Mouse (Mus musculus) stomach, embryonic 15.5 days (tissue): ENCODE data around the gene Nhsl2. TPM values are rescaled to one million over a fixed set of nuclear protein-coding genes. Genes with fewer than 3 reads are reported as not detected.

ENCODE experiments used
- ATAC-seq: fragments of 200-750 bp; cut with Nextera tagmentation; 2 replicates; pipeline ENCODE4 v1.8.0; 2017; ENCODE audit warnings: low read depth, moderate number of reproducible peaks, moderate TSS enrichment; ENCODE audit not compliant: insufficient read depth, low FRiP score
- H3K27ac ChIP-seq: fragments of 300-500 bp; sonication (generic); 2 replicates; pipeline ENCODE4 v1.5.1; 2015; ENCODE audit warnings: mild to moderate bottlenecking, inconsistent platforms
- H3K27me3 ChIP-seq: fragments of 300-500 bp; sonication (generic); replicated peaks from 2 replicates; pipeline ENCODE4 v1.6.1; 2015; ENCODE audit warnings: inconsistent platforms
- H3K36me3 ChIP-seq: fragments of 300-500 bp; sonication (generic); 2 replicates; pipeline ENCODE4 v1.6.1; 2015; ENCODE audit warnings: inconsistent platforms
- H3K4me1 ChIP-seq: fragments of 300-500 bp; sonication (generic); 2 replicates; pipeline ENCODE4 v1.6.1; 2015; ENCODE audit warnings: inconsistent platforms
- H3K4me2 ChIP-seq: fragments of 300-500 bp; sonication (generic); 2 replicates; pipeline ENCODE4 v1.6.1; 2015; ENCODE audit warnings: mild to moderate bottlenecking, inconsistent platforms
- H3K4me3 ChIP-seq: fragments of 300-500 bp; sonication (generic); replicated peaks from 2 replicates; pipeline ENCODE4 v1.5.1; 2015; ENCODE audit warnings: inconsistent platforms
- H3K9ac ChIP-seq: fragments of 300-500 bp; sonication (generic); 2 replicates; pipeline ENCODE4 v1.6.1; 2015; ENCODE audit warnings: inconsistent platforms
- H3K9me3 ChIP-seq: fragments of 300-500 bp; sonication (generic); 2 replicates; pipeline ENCODE4 v1.6.1; 2016; ENCODE audit warnings: inconsistent platforms
- WGBS: fragments of 180-500 bp; shearing (Covaris S2); methylation state at CpG from one replicate; pipeline ENCODE4 v1.1.7; 2015; 5-methylcytosine and 5-hydroxymethylcytosine counted together
- polyA plus RNA-seq: library from polyadenylated mRNA; unstranded; fragments of >200 nt; fragmentation: Nextera tagmentation; extraction: Ambion mirVana; gene quantifications from 2 replicates; pipeline ENCODE4 v1.2.1, GENCODE M21; 2015

Nhsl2 gene
- polyA plus RNA-seq, 1 experiment from 2014 or later = 10.5 TPM

DNA sequence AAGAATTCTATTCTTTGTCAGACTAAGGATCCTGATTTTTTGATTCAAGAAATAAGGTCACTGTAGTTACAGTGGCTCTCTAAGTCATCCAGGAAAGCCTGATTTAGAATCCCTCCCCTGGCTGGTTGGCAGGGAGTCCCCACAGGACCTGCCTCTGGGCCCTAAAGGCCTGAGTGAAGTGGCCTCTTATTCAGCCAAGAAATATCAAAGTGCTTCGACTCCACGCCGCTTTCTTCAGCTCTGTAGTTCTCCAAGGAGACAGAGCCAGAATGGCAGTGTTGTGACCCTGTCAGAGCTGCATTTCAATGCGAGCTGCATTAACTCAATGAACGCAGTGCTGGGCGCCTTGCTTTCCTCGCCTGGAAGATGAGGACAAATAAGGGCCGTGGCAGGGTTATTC lies 183.2 kb downstream of the Nhsl2 start:
- Histone ChIP-seq H3K4me1 (no peaks in the 10 kb centered on the region), H3K36me3 (no peaks in the 10 kb centered on the region), H3K27me3 (no peaks in the 10 kb centered on the region; the same call in 1 of the 2 replicates), H3K4me2 (no peak overlapping the region), H3K9me3 (no peaks in the 10 kb centered on the region), H3K9ac (no peak overlapping the region), H3K27ac (no peak overlapping the region), H3K4me3 (no peak overlapping the region)
- WGBS = 77% methylated on average over 8 of the region's 8 CpGs
- no peak for ATAC-seq

DNA sequence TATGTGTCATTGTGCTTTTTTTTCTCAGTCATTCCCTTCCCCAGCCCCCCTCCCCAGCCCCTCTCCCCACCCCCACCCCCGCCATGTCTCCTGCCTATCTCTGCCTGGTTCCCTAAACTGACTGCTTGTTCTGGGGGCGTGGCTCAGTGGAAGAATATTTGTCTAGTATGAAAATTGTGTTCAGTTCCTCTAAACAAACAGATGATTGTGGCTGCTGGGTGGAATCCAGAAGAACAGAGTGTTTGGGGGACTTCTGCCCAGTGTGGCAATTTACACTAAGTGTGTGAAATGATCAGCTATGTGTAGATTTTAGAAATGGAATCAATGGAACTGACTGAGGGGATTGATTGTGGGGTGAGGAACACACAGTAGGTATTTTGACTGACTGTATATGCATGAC lies 184.4 kb downstream of the Nhsl2 start:
- Histone ChIP-seq H3K9me3 (no peaks in the 10 kb centered on the region), H3K36me3 (no peaks in the 10 kb centered on the region), H3K9ac (no peak overlapping the region), H3K4me3 (no peak overlapping the region), H3K4me1 (no peaks in the 10 kb centered on the region), H3K27me3 (no peaks in the 10 kb centered on the region), H3K4me2 (no peak overlapping the region), H3K27ac (no peak overlapping the region)
- WGBS = 76% methylated on average over 2 of the region's 2 CpGs
- no peak for ATAC-seq

DNA sequence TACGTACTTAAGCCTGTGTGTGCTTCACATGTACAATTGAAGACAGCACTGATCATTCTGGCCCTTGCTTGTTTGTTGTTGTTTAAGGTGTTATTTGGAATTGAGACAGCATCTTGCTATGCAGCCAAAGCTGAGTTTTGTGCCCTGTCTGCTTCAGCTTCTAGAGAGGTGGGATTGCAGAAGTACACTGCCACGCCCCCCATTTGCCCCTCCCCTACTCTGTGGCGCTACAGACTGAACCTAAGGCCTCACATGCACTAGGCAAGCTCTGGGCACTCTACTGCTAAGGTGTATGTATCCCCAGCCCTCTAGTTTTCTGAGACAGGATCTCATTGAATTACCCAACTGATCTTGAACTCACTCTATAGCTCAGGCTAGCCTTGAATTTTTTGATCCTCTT lies 186.5 kb downstream of the Nhsl2 start:
- H3K9ac ChIP-seq = no peak overlapping the region
- no peak overlapping the region for H3K27ac ChIP-seq
- no peak overlapping the region for H3K4me2 ChIP-seq
- no peak overlapping the region for H3K4me3 ChIP-seq
- no peaks in the 10 kb centered on the region for H3K9me3 ChIP-seq
- WGBS = 49% methylated on average over 3 of the region's 3 CpGs
- no peaks in the 10 kb centered on the region for H3K4me1 ChIP-seq
- no peaks in the 10 kb centered on the region for H3K27me3 ChIP-seq
- no peak for ATAC-seq
- no peaks in the 10 kb centered on the region for H3K36me3 ChIP-seq

DNA sequence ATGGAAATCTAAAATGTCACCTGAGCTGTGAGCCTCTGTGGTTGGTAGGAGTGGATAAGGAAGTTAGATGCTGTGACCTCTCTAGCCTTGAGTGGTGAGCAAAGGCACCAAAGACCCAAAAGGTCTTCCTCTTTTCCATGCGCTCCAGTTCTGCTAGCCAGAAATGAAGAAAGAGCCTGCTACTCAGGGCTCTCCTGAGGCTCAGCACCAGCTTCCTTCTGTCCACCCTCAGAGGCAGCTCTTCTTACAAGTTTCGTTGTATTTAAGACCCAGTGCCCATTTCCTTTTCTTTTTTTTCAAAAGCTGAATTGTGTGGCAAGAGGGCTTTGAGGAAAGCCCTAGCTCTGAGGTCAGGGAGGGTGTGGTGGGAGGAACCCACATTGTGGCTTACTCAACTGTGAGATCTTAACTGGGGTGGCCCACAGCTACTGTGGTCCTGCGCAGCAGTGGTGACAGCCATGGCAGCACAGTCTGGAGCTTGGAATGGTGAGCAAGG lies 187.7 kb downstream of the Nhsl2 start:
- no peak overlapping the region for H3K27ac ChIP-seq
- H3K4me2 ChIP-seq = no peak overlapping the region
- H3K4me3 ChIP-seq = no peak overlapping the region
- H3K4me1 ChIP-seq = no peaks in the 10 kb centered on the region
- H3K36me3 ChIP-seq = no peaks in the 10 kb centered on the region
- H3K9me3 ChIP-seq = no peaks in the 10 kb centered on the region
- WGBS = 76% methylated on average over 3 of the region's 3 CpGs
- no peak overlapping the region for H3K9ac ChIP-seq
- no peaks in the 10 kb centered on the region for H3K27me3 ChIP-seq
- ATAC-seq = no peak

DNA sequence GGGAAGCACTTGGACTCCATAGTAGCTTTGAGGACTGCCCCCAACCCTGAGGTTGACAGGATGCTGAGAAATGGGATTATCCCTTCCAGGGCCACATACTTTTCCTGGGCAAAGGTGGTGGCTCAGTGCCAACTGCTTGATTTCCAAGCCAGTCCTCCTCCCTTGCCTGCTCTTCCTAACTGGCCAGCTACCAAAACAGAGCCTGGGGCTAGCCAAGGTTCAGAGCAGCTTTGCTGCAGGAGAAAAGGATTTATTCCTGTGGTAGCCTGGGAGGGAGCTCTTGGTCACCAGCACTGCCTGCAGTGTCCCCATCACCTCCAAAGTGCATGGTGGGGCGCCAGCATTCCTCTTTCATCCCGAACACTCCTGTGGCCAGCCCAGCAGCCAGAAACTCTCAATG lies 188.3 kb downstream of the Nhsl2 start:
- Histone ChIP-seq H3K4me1 (no peaks in the 10 kb centered on the region), H3K9me3 (no peaks in the 10 kb centered on the region), H3K27ac (no peak overlapping the region), H3K27me3 (no peaks in the 10 kb centered on the region), H3K9ac (no peak overlapping the region), H3K4me2 (no peak overlapping the region), H3K36me3 (no peaks in the 10 kb centered on the region), H3K4me3 (no peak overlapping the region)
- no peak for ATAC-seq
- WGBS = 52% methylated on average over 2 of the region's 2 CpGs

DNA sequence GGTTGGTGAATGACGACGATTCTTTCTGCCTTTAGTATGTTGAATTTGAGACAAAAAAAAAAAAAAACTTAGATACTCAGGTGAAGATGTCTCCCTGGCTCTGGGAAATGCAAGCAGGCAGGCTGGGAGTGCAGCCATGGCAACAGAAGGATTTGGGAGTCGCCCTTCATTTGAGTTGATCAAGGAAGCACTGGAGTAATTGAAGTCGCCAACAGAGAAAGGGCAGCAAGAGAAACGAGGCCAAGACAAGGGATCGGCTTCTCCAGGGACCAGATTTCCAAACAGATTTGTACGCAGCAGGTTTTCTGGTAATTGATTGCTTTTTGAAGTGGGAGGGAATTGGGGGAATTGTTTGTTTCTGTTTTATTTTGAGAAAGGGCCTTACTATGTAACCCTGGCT lies 192.4 kb downstream of the Nhsl2 start:
- no peak overlapping the region for H3K27ac ChIP-seq
- H3K27me3 ChIP-seq = no peaks in the 10 kb centered on the region
- H3K36me3 ChIP-seq = no peaks in the 10 kb centered on the region
- no peaks in the 10 kb centered on the region for H3K4me1 ChIP-seq
- no peak overlapping the region for H3K4me3 ChIP-seq
- WGBS = 66% methylated on average over 7 of the region's 7 CpGs
- no peak for ATAC-seq
- H3K9ac ChIP-seq = no peak overlapping the region
- H3K4me2 ChIP-seq = no peak overlapping the region
- no peaks in the 10 kb centered on the region for H3K9me3 ChIP-seq

DNA sequence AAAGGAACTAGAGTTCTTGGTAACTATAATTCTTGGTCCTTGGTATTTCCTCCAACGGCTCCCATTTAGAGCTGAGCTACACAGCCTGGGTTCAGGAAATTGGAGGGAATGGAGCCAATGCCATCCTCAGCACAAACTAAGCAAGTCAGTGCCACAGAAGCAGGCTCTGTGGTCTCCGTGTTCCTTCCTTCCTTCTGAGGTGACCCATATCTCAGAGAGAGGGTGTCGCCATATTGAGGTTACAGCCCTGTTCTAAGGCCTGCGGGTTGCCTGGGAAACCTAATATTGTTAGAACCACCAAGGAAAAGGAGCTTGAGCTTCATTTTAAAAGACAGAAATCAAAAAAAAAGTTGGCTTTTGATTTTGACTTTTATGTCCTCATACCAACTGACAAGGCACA lies 193.2 kb downstream of the Nhsl2 start:
- H3K4me3 ChIP-seq = no peak overlapping the region
- no peaks in the 10 kb centered on the region for H3K9me3 ChIP-seq
- 87% methylated on average over 4 of the region's 4 CpGs for WGBS
- no peaks in the 10 kb centered on the region for H3K36me3 ChIP-seq
- H3K27me3 ChIP-seq = no peaks in the 10 kb centered on the region
- H3K4me2 ChIP-seq = no peak overlapping the region
- no peak for ATAC-seq
- H3K9ac ChIP-seq = no peak overlapping the region
- no peak overlapping the region for H3K27ac ChIP-seq
- no peaks in the 10 kb centered on the region for H3K4me1 ChIP-seq

DNA sequence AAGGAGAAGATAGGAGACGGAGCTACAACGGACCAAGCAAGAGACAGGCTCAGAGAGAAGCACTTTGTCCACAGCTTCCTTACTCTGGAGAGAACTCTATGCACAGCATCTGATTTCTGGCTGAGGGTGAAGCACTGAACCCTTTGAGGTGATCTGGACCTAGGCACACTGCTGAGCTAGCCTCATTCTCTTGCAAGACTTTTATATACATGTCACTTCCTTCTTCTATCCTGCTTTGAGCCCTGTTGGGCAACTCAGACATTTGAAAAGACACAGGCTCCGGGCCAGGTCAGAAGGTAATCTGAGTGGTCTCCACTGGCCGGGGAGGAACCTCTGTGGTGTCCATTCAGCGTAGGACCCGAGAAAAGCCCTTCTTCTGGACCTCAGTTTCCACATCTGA lies 201.4 kb downstream of the Nhsl2 start:
- H3K27me3 ChIP-seq = no peaks in the 10 kb centered on the region
- H3K27ac ChIP-seq = no peak overlapping the region
- H3K4me3 ChIP-seq = no peak overlapping the region
- ATAC-seq = no peak
- no peak overlapping the region for H3K4me2 ChIP-seq
- H3K4me1 ChIP-seq = no peaks in the 10 kb centered on the region
- H3K9me3 ChIP-seq = no peaks in the 10 kb centered on the region
- no peak overlapping the region for H3K9ac ChIP-seq
- H3K36me3 ChIP-seq = no peaks in the 10 kb centered on the region
- WGBS = 70% methylated on average over 6 of the region's 6 CpGs

DNA sequence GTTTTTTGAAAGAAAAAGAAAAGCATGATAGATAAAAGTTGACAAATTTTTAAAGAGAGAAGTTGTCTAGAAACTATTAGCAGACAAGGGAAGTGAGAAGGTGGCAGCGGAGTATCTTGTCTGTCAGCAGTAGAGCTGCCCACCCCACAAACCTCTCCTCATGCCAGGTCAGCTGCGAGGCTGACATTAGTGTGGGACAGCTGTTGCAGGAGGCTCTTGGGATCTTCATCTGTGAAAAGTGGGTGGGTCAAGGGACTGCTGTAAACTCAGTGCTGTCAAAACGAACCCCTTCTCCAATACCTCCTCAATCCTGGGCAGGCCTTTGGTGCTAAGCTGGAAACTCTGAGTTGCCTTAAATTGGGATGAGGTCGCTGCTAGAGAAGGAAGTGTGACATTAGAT lies 202.0 kb downstream of the Nhsl2 start:
- H3K4me3 ChIP-seq = no peak overlapping the region
- H3K4me1 ChIP-seq = no peaks in the 10 kb centered on the region
- no peak overlapping the region for H3K9ac ChIP-seq
- ATAC-seq = no peak
- no peaks in the 10 kb centered on the region for H3K27me3 ChIP-seq
- no peak overlapping the region for H3K27ac ChIP-seq
- 79% methylated on average over 4 of the region's 4 CpGs for WGBS
- no peaks in the 10 kb centered on the region for H3K36me3 ChIP-seq
- H3K9me3 ChIP-seq = no peaks in the 10 kb centered on the region
- no peak overlapping the region for H3K4me2 ChIP-seq

DNA sequence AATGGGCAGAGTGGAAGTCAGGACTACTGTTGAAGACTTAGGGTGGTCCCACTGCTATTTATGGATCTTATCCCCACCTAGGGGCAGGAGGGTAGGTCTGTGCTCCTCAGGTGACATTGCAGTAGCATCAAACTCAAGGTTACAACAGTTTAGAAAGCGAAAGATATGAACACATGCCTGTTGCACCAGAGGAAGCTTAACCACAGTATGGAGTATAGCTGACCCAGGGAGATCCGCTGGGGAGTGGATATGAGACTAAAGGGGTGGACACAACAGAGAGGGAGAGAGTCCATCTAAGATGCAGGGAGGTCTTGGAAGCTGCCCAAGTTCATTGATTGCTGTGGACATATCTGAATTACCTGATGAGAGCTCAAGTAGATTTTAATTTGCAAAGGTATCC lies 204.2 kb downstream of the Nhsl2 start:
- Histone ChIP-seq H3K4me1 (no peaks in the 10 kb centered on the region), H3K4me2 (no peak overlapping the region), H3K27me3 (no peaks in the 10 kb centered on the region), H3K9ac (no peak overlapping the region), H3K36me3 (no peaks in the 10 kb centered on the region), H3K9me3 (no peaks in the 10 kb centered on the region), H3K27ac (no peak overlapping the region), H3K4me3 (no peak overlapping the region)
- no peak for ATAC-seq
- WGBS = 78% methylated on average over 2 of the region's 2 CpGs

DNA sequence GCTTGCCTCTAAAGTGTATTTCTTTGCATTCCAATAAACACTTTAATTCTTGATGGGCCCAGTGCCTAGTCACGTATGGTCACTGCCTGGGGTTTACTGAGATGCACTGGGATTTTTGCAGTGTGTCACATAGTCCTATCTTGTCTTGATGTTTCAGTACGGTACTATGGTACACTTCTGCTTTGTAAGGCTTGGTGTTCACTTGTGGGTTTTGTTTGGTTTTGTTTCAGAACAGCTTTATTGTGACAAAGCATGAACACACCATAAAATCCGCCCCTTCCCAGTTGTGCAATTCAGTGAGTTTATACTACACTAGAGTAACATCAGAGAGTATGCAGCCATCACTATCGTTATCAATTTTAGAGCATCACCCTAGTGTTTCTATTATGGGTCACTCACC lies 204.8 kb downstream of the Nhsl2 start:
- H3K9ac ChIP-seq = no peak overlapping the region
- no peaks in the 10 kb centered on the region for H3K4me1 ChIP-seq
- no peaks in the 10 kb centered on the region for H3K27me3 ChIP-seq
- no peak overlapping the region for H3K27ac ChIP-seq
- no peaks in the 10 kb centered on the region for H3K9me3 ChIP-seq
- no peak for ATAC-seq
- no peaks in the 10 kb centered on the region for H3K36me3 ChIP-seq
- 85% methylated on average over 4 of the region's 4 CpGs for WGBS
- H3K4me2 ChIP-seq = no peak overlapping the region
- no peak overlapping the region for H3K4me3 ChIP-seq

DNA sequence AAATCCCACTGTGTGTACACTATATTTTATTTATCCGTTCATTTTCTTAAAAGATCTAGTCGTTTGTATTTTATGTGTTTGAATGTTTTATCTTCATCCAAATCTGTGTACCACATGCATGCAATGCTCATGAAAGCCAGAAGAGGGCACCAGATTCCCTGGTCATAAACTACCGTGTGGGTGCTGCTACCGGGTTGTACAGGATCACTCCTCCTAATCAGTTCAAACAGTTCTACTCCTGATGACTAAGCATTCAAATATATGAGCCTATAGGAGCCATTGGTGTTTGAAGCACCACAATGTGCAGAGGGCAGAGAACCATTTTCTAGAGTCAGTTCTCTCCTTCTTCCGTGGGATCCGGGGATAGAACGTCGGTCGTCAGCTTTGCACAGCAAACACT lies 210.3 kb downstream of the Nhsl2 start:
- Histone ChIP-seq H3K9ac (no peak overlapping the region), H3K4me1 (no peaks in the 10 kb centered on the region), H3K4me3 (no peak overlapping the region), H3K36me3 (no peaks in the 10 kb centered on the region), H3K4me2 (no peak overlapping the region), H3K27me3 (no peaks in the 10 kb centered on the region), H3K27ac (no peak overlapping the region), H3K9me3 (no peaks in the 10 kb centered on the region)
- 64% methylated on average over 9 of the region's 9 CpGs for WGBS
- no peak for ATAC-seq

DNA sequence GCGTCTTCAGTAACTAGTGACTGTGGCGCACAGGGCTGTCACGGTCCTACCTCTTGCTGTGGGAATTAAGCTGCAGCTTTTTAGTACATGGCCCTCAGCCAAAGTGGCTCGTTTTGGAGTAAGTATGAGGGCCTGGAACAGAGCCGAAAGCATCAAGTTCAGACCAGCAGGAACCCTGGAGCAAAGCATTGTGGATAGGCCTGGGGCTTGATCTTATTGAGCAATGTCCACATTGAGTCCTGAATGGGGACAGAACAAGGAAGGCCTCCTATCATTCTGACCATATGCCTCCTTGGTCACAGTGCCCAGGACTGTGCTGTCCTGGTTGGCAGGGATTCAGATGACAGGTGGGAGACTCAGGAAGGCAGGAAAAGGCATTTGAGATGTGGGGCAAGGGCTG lies 211.1 kb downstream of the Nhsl2 start:
- 80% methylated on average over 5 of the region's 5 CpGs for WGBS
- Histone ChIP-seq H3K4me1 (no peaks in the 10 kb centered on the region), H3K9me3 (no peaks in the 10 kb centered on the region), H3K27me3 (no peaks in the 10 kb centered on the region), H3K36me3 (no peaks in the 10 kb centered on the region), H3K27ac (no peak overlapping the region), H3K4me2 (no peak overlapping the region), H3K9ac (no peak overlapping the region), H3K4me3 (no peak overlapping the region)
- no peak for ATAC-seq
